Mouse (Mus musculus): ENCODE results near the gene Odf3l1.

- TF ChIP-seq CTCF (IDR thresholded peaks at IDR 0.05; ENCODE audit: low read depth) (no peak), EP300 (optimal IDR thresholded peaks at IDR 0.05) (no peak)
Measured at GRCm38 (mm10) chr9:56907549-56907948, 43.1 kb upstream of the Odf3l1 start.

Measured in stomach, postnatal 0 days (tissue).